Comparison of ENCODE assay signal across 8 mouse cellular contexts in the genomic region with DNA sequence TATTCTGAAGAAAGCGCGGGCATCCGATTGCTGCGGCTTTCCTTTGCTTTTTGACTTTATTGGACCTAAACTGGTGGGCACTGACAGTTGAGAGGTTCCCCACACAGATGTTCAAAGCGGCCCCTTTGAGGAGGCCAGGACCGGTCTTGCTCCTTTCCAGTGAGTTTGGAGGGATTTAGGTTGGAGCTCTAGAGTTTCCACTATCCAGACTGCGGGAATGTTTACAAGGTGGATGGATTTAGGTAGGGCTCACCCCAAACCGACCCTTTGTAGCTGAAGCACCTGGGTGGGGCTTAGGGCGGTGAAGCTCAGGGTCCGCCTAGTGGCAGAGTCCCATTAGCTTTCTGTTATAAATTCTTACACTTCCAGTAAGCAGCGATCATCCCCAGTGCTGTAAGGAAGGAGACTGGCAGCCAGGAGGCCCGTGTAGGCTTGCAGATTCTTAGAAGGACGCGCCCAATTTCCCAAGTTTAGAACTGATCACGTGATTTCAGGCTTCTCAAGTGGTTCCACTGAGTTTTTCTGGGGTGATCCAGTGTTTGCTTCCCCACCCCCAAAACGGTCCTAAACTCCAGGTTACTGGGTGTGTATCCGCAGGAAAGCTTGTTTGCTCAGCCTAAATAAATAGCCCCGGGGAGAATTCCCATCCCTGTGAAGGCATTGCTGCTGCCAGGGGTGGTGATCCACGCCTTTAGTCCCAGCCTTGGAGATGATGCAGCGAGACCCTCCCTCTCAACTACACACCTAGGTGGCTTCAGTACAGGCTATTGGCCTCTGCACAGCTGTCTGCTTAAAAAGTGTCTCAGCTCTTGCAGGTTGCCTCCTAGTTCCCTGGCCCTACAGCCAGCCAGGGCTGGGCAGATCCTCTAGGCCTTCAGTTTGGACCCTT. TPM values are rescaled to one million over a fixed set of nuclear protein-coding genes. Genes with fewer than 3 reads are reported as not detected.
DNase-seq lines count a peak whose midpoint lies in the region; ATAC-seq and TF ChIP-seq lines count a peak whose summit lies in the region.

No protein-coding gene starts in this region.

- TF ChIP-seq POLR2A in liver, adult 2 months (IDR thresholded peaks at IDR 0.05; ENCODE audit: extremely low read depth, insufficient read depth, low read length) = no peak

- peak overlapping the region; percentile 91 for H3K9ac ChIP-seq in hindbrain, embryonic 14.5 days
- peak overlapping the region; percentile 96 for H3K9ac ChIP-seq in liver, adult 2 months (ENCODE audit: low read depth, low read length)
- H3K9ac ChIP-seq in midbrain, embryonic 16.5 days (ENCODE audit: low read depth, low read length) = peak overlapping the region; percentile 87

- peaks cover 53% of the 10 kb centered on the region for H3K36me3 ChIP-seq in erythroblast, embryonic 14.5 days (ENCODE audit: control insufficient read depth)
- H3K36me3 ChIP-seq in hindbrain, embryonic 14.5 days (replicated peaks; ENCODE audit: control insufficient read depth, insufficient read depth) = peaks cover 28% of the 10 kb centered on the region
- peaks cover 16% of the 10 kb centered on the region for H3K36me3 ChIP-seq in liver, adult 2 months (ENCODE audit: control insufficient read depth, insufficient read depth, low read length)
- H3K36me3 ChIP-seq in midbrain, embryonic 16.5 days (ENCODE audit: control insufficient read depth, insufficient read depth, low read length) = no peaks in the 10 kb centered on the region; the same call in 1 of the 2 replicates

- H3K27ac ChIP-seq in hindbrain, embryonic 14.5 days = peak overlapping the region; percentile 82
- peak overlapping the region; percentile 73 for H3K27ac ChIP-seq in liver, adult 2 months (replicated peaks; ENCODE audit: insufficient read depth, low read depth, low read length)
- H3K27ac ChIP-seq in midbrain, embryonic 16.5 days (ENCODE audit: low read length) = peak overlapping the region; percentile 76

- no peaks in the 10 kb centered on the region for H3K9me3 ChIP-seq in erythroblast, embryonic 14.5 days (ENCODE audit: control insufficient read depth, low read length)
- no peaks in the 10 kb centered on the region for H3K9me3 ChIP-seq in hindbrain, embryonic 14.5 days (ENCODE audit: control insufficient read depth, low read length)
- H3K9me3 ChIP-seq in midbrain, embryonic 16.5 days (replicated peaks; ENCODE audit: control insufficient read depth, low read length, poor library complexity, severe bottlenecking) = no peaks in the 10 kb centered on the region

- peak overlapping the region; percentile 100 for H3K4me3 ChIP-seq in erythroblast, embryonic 14.5 days (replicated peaks)
- peak overlapping the region; percentile 92 for H3K4me3 ChIP-seq in hindbrain, embryonic 14.5 days (replicated peaks; ENCODE audit: low read length)
- peak overlapping the region; percentile 88 for H3K4me3 ChIP-seq in liver, adult 2 months (ENCODE audit: insufficient read depth, low read depth, low read length)
- H3K4me3 ChIP-seq in midbrain, embryonic 16.5 days (ENCODE audit: low read depth, low read length) = peak overlapping the region; percentile 75

- no peaks in the 10 kb centered on the region for H3K27me3 ChIP-seq in erythroblast, embryonic 14.5 days (ENCODE audit: control insufficient read depth)
- H3K27me3 ChIP-seq in hindbrain, embryonic 14.5 days (ENCODE audit: control insufficient read depth, insufficient read depth, low read length) = no peaks in the 10 kb centered on the region
- H3K27me3 ChIP-seq in liver, adult 2 months (ENCODE audit: control insufficient read depth, insufficient read depth, low read length) = no peaks in the 10 kb centered on the region
- H3K27me3 ChIP-seq in midbrain, embryonic 16.5 days (ENCODE audit: control insufficient read depth, insufficient read depth, low read depth, low read length) = no peaks in the 10 kb centered on the region

- peaks cover 43% of the 10 kb centered on the region for H3K79me2 ChIP-seq in liver, adult 2 months (ENCODE audit: control insufficient read depth, insufficient read depth, low read length)

- H3K4me2 ChIP-seq in hindbrain, embryonic 14.5 days (replicated peaks) = peak overlapping the region; percentile 89
- peak overlapping the region; percentile 95 for H3K4me2 ChIP-seq in midbrain, embryonic 16.5 days (ENCODE audit: low read length)

- WGBS in hindbrain, embryonic 14.5 days = 16% methylated on average over 20 of the region's 20 CpGs
- WGBS in liver, adult 2 months = 5% methylated on average over 20 of the region's 20 CpGs
- WGBS in midbrain, embryonic 16.5 days = 16% methylated on average over 20 of the region's 20 CpGs

- no peak for ATAC-seq in hindbrain, embryonic 14.5 days (ENCODE audit: low FRiP score)
- no peak for ATAC-seq in midbrain, embryonic 16.5 days

- TF ChIP-seq CTCF in liver, adult 2 months (IDR thresholded peaks at IDR 0.05; ENCODE audit: low read depth, low read length) = peak; percentile 52

- peaks cover 62% of the 10 kb centered on the region for H3K4me1 ChIP-seq in erythroblast, embryonic 14.5 days (ENCODE audit: control insufficient read depth)
- H3K4me1 ChIP-seq in hindbrain, embryonic 14.5 days (replicated peaks; ENCODE audit: control insufficient read depth, insufficient read depth, low read length) = peaks cover 18% of the 10 kb centered on the region
- H3K4me1 ChIP-seq in liver, adult 2 months (ENCODE audit: control insufficient read depth, insufficient read depth, low read length) = peaks cover 14% of the 10 kb centered on the region
- H3K4me1 ChIP-seq in midbrain, embryonic 16.5 days (ENCODE audit: control insufficient read depth, insufficient read depth, low read length) = peaks cover 22% of the 10 kb centered on the region

- DNase-seq in 416B (ENCODE audit: low read depth) (peak; percentile 86), MN1 (ENCODE audit: low spot score) (peak; percentile 90)
- DNase-seq in hindbrain, embryonic 14.5 days (ENCODE audit: low spot score) = peak; percentile 33
- peak; percentile 64 for DNase-seq in liver, adult 2 months (ENCODE audit: extremely low read depth, low read depth, low spot score)
- DNase-seq in thymus, postnatal 25 days = peak; percentile 66
- no peak for DNase-seq in urinary bladder, postnatal 25 days (ENCODE audit: low spot score)

RNA-seq across cellular contexts. Expression of a gene that starts 1.3 kb away (rescaled TPM):
- polyA plus RNA-seq in erythroblast, embryonic 14.5 days (2012) = 29.2 and 30.4 TPM in 2 replicates
- 389 and 391 TPM in 2 replicates for polyA plus RNA-seq in hindbrain, embryonic 14.5 days (2014; fragmentation: Nextera tagmentation; extraction: Ambion mirVana)
- 61.9 and 79.7 TPM in 2 replicates for total RNA-seq in liver, adult 2 months (2014; rRNA removed)
- polyA plus RNA-seq in liver, adult 2 months (2012; rRNA removed) = 45.9 and 48.2 TPM in 2 replicates
- 362 and 370 TPM in 2 replicates for polyA plus RNA-seq in midbrain, embryonic 16.5 days (2015; fragmentation: Nextera tagmentation; extraction: Ambion mirVana)

RNA-seq across cellular contexts. Expression of a gene that starts 12.8 kb away (rescaled TPM):
- polyA plus RNA-seq in erythroblast, embryonic 14.5 days (2012) = 1.3 and 1.6 TPM in 2 replicates
- 36.2 and 38.1 TPM in 2 replicates for polyA plus RNA-seq in hindbrain, embryonic 14.5 days (2014; fragmentation: Nextera tagmentation; extraction: Ambion mirVana)
- 25.1 and 35.9 TPM in 2 replicates for total RNA-seq in liver, adult 2 months (2014; rRNA removed)
- 23.0 and 26.5 TPM in 2 replicates for polyA plus RNA-seq in liver, adult 2 months (2012; rRNA removed)
- polyA plus RNA-seq in midbrain, embryonic 16.5 days (2015; fragmentation: Nextera tagmentation; extraction: Ambion mirVana) = 32.0 and 37.6 TPM in 2 replicates

RNA-seq across cellular contexts. Expression of a gene that starts 47.3 kb away (rescaled TPM):
- polyA plus RNA-seq in erythroblast, embryonic 14.5 days (2012) = not detected in 2 replicates
- not detected in 2 replicates for polyA plus RNA-seq in hindbrain, embryonic 14.5 days (2014; fragmentation: Nextera tagmentation; extraction: Ambion mirVana)
- not detected in 2 replicates for total RNA-seq in liver, adult 2 months (2014; rRNA removed)
- not detected in 2 replicates for polyA plus RNA-seq in liver, adult 2 months (2012; rRNA removed)
- not detected in 2 replicates for polyA plus RNA-seq in midbrain, embryonic 16.5 days (2015; fragmentation: Nextera tagmentation; extraction: Ambion mirVana)
